Mouse (Mus musculus) fat pad, adult 2 months (tissue): ENCODE measurements around the gene Olfr1034.
"Not testable (repeated sequence)": the region's sequence is repeated elsewhere in the genome, so short reads cannot be mapped to it uniquely, and the experiment has no call there.

Experiments used
- DNase-seq: peaks from one replicate; pipeline ENCODE4 v3.0.0-alpha.2; 2011; ENCODE audit warnings: low read depth, low spot score; ENCODE audit errors: extremely low read depth

Gene Olfr1034

DNA sequence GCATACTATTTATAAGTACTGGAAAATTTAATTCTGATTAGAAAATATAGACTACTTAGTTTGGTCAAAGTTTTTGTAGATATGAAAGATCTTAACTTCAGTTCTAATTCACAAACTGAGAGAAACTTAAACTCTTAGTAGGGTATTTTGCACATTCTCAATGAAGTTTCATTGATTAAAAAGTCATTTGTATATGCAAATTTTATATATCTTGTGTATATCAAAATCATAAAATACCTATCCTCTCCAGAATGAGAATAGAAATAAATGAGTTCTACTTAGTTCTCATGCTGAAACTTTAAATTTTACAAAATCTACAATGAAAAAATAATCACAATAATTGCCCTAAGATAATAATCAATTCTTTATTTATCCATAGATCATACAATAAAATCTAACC, at the start of gene Olfr1034:
TSS of gene Olfr1034 (plus strand) at position 301 of the 400 bp plus-strand sequence.
- DNase-seq: no peak

DNA sequence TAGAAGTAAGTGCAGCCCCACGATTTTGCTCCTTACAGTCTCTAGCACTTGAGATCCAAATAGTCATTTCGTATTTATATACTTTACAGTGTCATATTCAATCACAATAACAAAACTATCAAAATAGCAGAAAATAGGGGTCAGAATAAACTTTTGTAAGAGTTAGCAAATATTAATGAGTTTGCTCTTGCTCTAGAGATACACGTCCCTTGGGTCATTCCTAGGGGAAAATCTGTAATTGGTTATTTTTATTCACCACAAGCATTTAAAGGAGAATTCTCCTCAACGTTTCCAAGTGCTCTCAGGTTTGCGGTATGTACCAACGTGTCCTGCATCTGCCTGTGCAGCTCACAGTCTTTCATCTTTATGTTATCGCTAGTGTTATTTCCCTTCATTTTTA, 40.4 kb upstream of the Olfr1034 start, which contains the start of gene Olfr1032:
TSS of gene Olfr1032 (plus strand) at position 301 of the 400 bp plus-strand sequence.
- DNase-seq: no peak

DNA sequence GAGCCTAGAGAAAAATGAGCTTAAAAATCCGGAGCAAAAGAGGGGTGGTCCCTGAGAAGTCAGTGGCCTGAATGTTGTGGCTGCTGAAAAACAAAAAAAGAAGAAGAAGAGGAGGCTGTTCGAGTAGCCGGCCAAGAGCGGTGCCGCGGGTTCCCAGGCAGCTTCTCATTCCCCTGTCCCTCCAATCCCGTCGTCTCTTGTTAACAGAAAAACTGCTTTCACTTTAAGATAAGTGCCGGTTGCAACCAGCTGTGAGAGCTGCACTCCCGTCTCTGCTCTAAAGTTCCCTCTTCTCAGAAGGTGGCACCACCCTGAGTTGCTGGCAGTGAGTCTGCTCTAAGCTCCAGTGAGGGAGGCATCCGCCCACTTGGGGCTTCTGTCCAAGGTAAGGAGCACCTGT, 25.3 kb upstream of the Olfr1034 start, which contains the start of gene Olfr1033:
TSS of gene Olfr1033 (plus strand) at position 228 of the 400 bp plus-strand sequence.
- not testable (repeated sequence) for DNase-seq

DNA sequence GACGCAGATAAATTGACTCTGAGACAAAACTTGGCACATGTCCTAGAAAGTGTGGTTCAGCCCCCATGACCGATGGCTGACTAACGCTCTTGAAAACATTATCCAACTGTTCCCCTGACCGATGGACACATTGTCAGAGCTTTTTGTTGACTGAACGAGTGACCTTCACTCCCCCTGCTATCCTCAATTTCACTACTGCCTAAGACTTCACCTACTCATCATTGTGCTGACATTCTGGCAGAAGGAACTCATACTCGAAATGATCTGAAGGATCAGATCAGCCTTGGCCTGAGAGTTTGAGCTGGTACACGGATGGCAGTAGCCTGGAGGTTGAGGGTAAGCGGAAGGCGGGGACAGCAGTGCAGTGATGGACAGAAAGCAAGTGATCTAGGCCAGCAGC, 24.1 kb upstream of the Olfr1034 start:
- DNase-seq: not testable (repeated sequence)

DNA sequence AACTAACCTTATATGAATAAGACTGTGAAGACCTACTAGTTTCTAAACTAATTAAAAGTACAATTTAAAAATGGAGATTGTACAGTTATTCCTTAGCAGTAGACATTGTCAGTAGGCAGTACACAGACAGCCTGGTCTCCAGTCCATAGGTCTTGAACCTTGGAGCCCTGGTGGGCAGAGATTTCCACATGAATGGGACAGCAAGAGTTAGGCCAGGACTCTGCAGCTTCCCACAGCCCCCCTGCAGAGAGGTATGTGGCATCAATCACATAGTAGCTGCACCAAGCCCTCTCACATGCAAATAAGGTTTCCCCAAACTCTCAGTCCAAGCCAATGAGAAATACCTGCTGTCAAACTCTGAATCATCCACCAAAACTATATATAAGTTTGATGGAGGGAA, 5.1 kb downstream of the Olfr1034 start:
- DNase-seq: not testable (repeated sequence)

DNA sequence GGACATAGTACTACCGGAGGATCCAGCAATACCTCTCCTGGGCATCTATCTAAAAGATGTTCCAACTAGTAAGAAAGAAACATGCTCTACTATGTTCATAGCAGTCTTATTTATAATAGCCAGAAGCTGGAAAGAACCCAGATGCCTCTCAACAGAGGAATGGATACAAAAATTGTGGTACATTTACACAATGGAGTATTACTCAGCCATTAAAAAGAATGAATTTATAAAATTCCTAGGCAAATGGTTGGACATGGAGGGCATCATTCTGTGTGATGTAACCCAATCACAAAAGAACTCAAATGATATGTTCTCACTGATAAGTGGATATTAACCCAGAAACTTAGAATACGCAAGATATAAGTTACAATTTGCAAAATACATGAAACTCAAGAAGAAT, 18.1 kb downstream of the Olfr1034 start:
- not testable (repeated sequence) for DNase-seq

DNA sequence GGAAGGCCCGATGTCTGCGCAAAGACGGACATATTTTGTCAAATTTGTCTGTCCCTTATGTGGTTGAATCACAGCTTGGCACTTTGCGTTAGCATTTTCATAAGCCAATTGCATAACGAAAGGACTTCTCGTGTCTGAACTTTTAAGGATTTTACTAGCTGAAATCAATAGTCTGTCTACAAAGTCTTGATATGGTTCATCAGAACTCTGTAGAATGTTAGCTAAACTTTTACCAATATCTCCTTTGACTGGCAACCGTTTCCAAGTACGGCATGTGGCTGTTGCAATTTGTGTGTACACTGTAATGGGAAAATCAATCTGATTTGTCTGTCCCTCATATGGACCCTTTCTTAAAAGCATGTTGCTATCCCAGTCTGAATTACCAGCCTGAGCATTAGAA, 24.5 kb downstream of the Olfr1034 start:
- DNase-seq: no peak

DNA sequence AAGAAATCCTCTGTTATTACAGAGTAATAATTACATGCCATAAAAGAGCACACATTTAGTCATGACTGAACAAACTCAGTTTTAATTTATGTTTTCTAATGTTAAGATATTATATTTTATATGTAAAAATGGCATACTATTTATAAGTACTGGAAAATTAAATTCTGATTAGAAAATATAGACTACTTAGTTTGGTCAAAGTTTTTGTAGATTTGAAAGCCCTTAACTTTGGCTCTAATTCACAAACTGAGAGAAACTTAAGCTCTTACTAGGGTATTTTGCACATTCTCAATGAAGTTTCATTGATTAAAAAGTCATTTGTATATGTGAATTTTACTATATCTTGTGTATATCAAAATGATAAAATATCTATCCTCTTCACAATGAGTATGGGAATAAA, 28.0 kb downstream of the Olfr1034 start, which contains the start of gene Olfr1036:
TSS of gene Olfr1036 (plus strand) at position 301 of the 400 bp plus-strand sequence.
- not testable (repeated sequence) for DNase-seq

DNA sequence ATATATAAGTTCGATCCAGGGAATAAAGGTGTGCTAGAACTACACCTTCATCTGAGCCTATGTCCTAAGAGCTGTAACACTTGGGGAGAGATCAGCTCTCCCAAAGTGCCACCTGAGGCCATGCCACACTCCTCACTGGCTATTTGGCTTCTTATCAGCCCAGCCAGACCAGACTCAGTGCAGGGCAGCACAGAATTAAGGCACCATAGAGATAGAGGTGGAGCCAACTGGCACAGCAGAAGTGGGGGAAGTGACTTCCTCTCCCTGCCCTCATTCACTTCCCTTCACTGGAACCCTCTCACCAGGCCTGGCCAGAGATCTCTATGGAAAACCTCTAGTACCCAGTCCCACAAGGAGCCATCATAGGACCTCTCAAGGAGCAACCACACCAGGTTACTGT, 34.8 kb downstream of the Olfr1034 start:
- DNase-seq: not testable (repeated sequence)

DNA sequence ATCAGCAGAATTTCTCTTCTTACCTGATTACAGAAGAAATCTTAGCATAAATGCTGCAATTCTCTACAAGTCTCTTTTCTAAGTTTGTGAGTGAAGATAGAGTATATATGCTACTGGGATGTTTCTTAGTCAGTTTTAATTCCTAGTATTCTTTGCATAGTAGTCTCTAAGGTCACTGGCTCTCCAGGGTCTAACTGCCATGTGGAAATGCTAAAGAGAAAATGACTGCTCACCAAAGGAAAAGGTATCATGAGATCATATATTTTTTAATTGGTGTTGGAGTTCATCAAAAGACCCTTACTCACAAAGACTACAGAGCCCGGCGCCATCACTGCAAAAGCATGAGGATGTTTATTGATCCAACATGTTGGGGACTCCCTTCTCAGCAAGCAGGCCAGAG, 41.6 kb downstream of the Olfr1034 start, which contains the start of gene Olfr1037:
TSS of gene Olfr1037 (minus strand) at position 101 of the 400 bp plus-strand sequence.
- DNase-seq: no peak
